Mouse (Mus musculus) lung, adult 2 months (tissue): ENCODE measurements around the gene Syn3.

Source experiments
- CTCF ChIP-seq: fragments of 200-500 bp; IDR thresholded peaks from 2 replicates; pipeline ENCODE4 v1.5.1; 2011; ENCODE audit warnings: mild to moderate bottlenecking, low read length, control low read depth; ENCODE audit not compliant: insufficient read depth
- POLR2A ChIP-seq: fragments of 200-500 bp; IDR thresholded peaks from 2 replicates; pipeline ENCODE4 v1.6.1; 2011; ENCODE audit warnings: low read depth, mild to moderate bottlenecking, control low read depth, low read length, borderline replicate concordance; ENCODE audit errors: extremely low read depth

- no peak for TF ChIP-seq CTCF
- no peak for TF ChIP-seq POLR2A
These were observed 158.3 kb downstream of the Syn3 start for GRCm38 (mm10) chr10:86340421-86340820.
